Mouse (Mus musculus): ENCODE measurements around the gene Slc25a28. TPM values are rescaled to one million over a fixed set of nuclear protein-coding genes. Genes with fewer than 3 reads are reported as not detected.

Slc25a28 gene
- polyA plus RNA-seq, 1 experiment from 2014 or later, result 10.1 TPM

GRCm38 (mm10) chr19:43630466-43631251 lies 44.0 kb downstream of the Slc25a28 start:
- WGBS, result 31% methylated on average over 12 of the region's 12 CpGs
- no peaks in the 10 kb centered on the region for H3K27me3 ChIP-seq (ENCODE audit: control insufficient read depth, insufficient read depth, low read length)
- ATAC-seq (ENCODE audit: insufficient read depth, low FRiP score, low TSS enrichment) (no peak), DNase-seq (ENCODE audit: low spot score) (peak; percentile 86)
- no peak overlapping the region for H3K9ac ChIP-seq (ENCODE audit: low read length)
- H3K4me2 ChIP-seq (ENCODE audit: low read depth), result no peak overlapping the region
- H3K36me3 ChIP-seq (ENCODE audit: control insufficient read depth, insufficient read depth, low read length), result no peaks in the 10 kb centered on the region
- H3K4me3 ChIP-seq (ENCODE audit: low read depth, low read length), result no peak overlapping the region
- H3K9me3 ChIP-seq (ENCODE audit: control insufficient read depth, low read length), result no peaks in the 10 kb centered on the region
- peaks cover 6% of the 10 kb centered on the region; the same call in 1 of the 2 replicates for H3K4me1 ChIP-seq (ENCODE audit: control insufficient read depth, insufficient read depth, low read length)
- no peak overlapping the region for H3K27ac ChIP-seq (ENCODE audit: low read depth, low read length)

- peaks cover 6% of the 10 kb centered on the region; the same call in 1 of the 2 replicates for H3K4me1 ChIP-seq (ENCODE audit: control insufficient read depth, insufficient read depth, low read length)
- no peak overlapping the region for H3K27ac ChIP-seq (ENCODE audit: low read depth, low read length)
- DNase-seq (ENCODE audit: low spot score), result no peak
- H3K9ac ChIP-seq (ENCODE audit: low read length), result no peak overlapping the region
- ATAC-seq (ENCODE audit: insufficient read depth, low FRiP score, low TSS enrichment), result no peak
- no peaks in the 10 kb centered on the region for H3K27me3 ChIP-seq (ENCODE audit: control insufficient read depth, insufficient read depth, low read length)
- H3K4me3 ChIP-seq (ENCODE audit: low read depth, low read length), result no peak overlapping the region
- WGBS, result 39% methylated on average over 4 of the region's 4 CpGs
- no peaks in the 10 kb centered on the region for H3K36me3 ChIP-seq (ENCODE audit: control insufficient read depth, insufficient read depth, low read length)
- H3K9me3 ChIP-seq (ENCODE audit: control insufficient read depth, low read length), result no peaks in the 10 kb centered on the region
- no peak overlapping the region for H3K4me2 ChIP-seq (ENCODE audit: low read depth)
Measured at GRCm38 (mm10) chr19:43629088-43629487, 45.6 kb downstream of the Slc25a28 start.

GRCm38 (mm10) chr19:43627345-43627744 lies 47.3 kb downstream of the Slc25a28 start:
- Histone ChIP-seq H3K9me3 (ENCODE audit: control insufficient read depth, low read length) (no peaks in the 10 kb centered on the region), H3K4me1 (ENCODE audit: control insufficient read depth, insufficient read depth, low read length) (peaks cover 6% of the 10 kb centered on the region; the same call in 1 of the 2 replicates), H3K4me3 (ENCODE audit: low read depth, low read length) (no peak overlapping the region), H3K27ac (ENCODE audit: low read depth, low read length) (no peak overlapping the region), H3K4me2 (ENCODE audit: low read depth) (no peak overlapping the region), H3K9ac (ENCODE audit: low read length) (no peak overlapping the region), H3K36me3 (ENCODE audit: control insufficient read depth, insufficient read depth, low read length) (no peaks in the 10 kb centered on the region), H3K27me3 (ENCODE audit: control insufficient read depth, insufficient read depth, low read length) (peaks cover 12% of the 10 kb centered on the region)
- DNase-seq (ENCODE audit: low spot score) (no peak), ATAC-seq (ENCODE audit: insufficient read depth, low FRiP score, low TSS enrichment) (no peak)
- WGBS, result 93% methylated on average over 3 of the region's 3 CpGs

GRCm38 (mm10) chr19:43626160-43626559 lies 48.5 kb downstream of the Slc25a28 start:
- Histone ChIP-seq H3K4me2 (ENCODE audit: low read depth) (no peak overlapping the region), H3K4me1 (ENCODE audit: control insufficient read depth, insufficient read depth, low read length) (peaks cover 6% of the 10 kb centered on the region; the same call in 1 of the 2 replicates), H3K27ac (ENCODE audit: low read depth, low read length) (no peak overlapping the region; the same call in 1 of the 2 replicates), H3K9ac (ENCODE audit: low read length) (no peak overlapping the region), H3K27me3 (ENCODE audit: control insufficient read depth, insufficient read depth, low read length) (peaks cover 23% of the 10 kb centered on the region), H3K9me3 (ENCODE audit: control insufficient read depth, low read length) (no peaks in the 10 kb centered on the region), H3K36me3 (ENCODE audit: control insufficient read depth, insufficient read depth, low read length) (no peaks in the 10 kb centered on the region), H3K4me3 (ENCODE audit: low read depth, low read length) (no peak overlapping the region)
- 23% methylated on average over 3 of the region's 3 CpGs for WGBS
- DNase-seq (ENCODE audit: low spot score) (peak; percentile 60), ATAC-seq (ENCODE audit: insufficient read depth, low FRiP score, low TSS enrichment) (peak; percentile 80)

- H3K4me1 ChIP-seq (ENCODE audit: control insufficient read depth, insufficient read depth, low read length), result peaks cover 6% of the 10 kb centered on the region; the same call in 1 of the 2 replicates
- ATAC-seq (ENCODE audit: insufficient read depth, low FRiP score, low TSS enrichment), result no peak
- H3K36me3 ChIP-seq (ENCODE audit: control insufficient read depth, insufficient read depth, low read length), result no peaks in the 10 kb centered on the region
- peaks cover 46% of the 10 kb centered on the region for H3K27me3 ChIP-seq (ENCODE audit: control insufficient read depth, insufficient read depth, low read length)
- no peak overlapping the region for H3K4me2 ChIP-seq (ENCODE audit: low read depth)
- H3K9ac ChIP-seq (ENCODE audit: low read length), result no peak overlapping the region
- H3K4me3 ChIP-seq (ENCODE audit: low read depth, low read length), result no peak overlapping the region
- DNase-seq (ENCODE audit: low spot score), result peak; percentile 31
- H3K27ac ChIP-seq (ENCODE audit: low read depth, low read length), result no peak overlapping the region
- WGBS, result 52% methylated on average over 4 of the region's 4 CpGs
- no peaks in the 10 kb centered on the region for H3K9me3 ChIP-seq (ENCODE audit: control insufficient read depth, low read length)
Measured at GRCm38 (mm10) chr19:43623913-43624312, 50.8 kb downstream of the Slc25a28 start.

GRCm38 (mm10) chr19:43619916-43620479 lies 54.7 kb downstream of the Slc25a28 start:
- H3K4me1 ChIP-seq (ENCODE audit: control insufficient read depth, insufficient read depth, low read length), result peaks cover 5% of the 10 kb centered on the region
- H3K27ac ChIP-seq (ENCODE audit: low read depth, low read length), result no peak overlapping the region
- WGBS, result 3% methylated on average over 18 of the region's 18 CpGs
- no peak overlapping the region for H3K9ac ChIP-seq (ENCODE audit: low read length)
- no peaks in the 10 kb centered on the region for H3K36me3 ChIP-seq (ENCODE audit: control insufficient read depth, insufficient read depth, low read length)
- H3K27me3 ChIP-seq (ENCODE audit: control insufficient read depth, insufficient read depth, low read length), result peaks cover 83% of the 10 kb centered on the region
- no peak overlapping the region for H3K4me3 ChIP-seq (ENCODE audit: low read depth, low read length)
- ATAC-seq (ENCODE audit: insufficient read depth, low FRiP score, low TSS enrichment) (no peak), DNase-seq (ENCODE audit: low spot score) (no peak)
- H3K4me2 ChIP-seq (ENCODE audit: low read depth), result no peak overlapping the region
- H3K9me3 ChIP-seq (ENCODE audit: control insufficient read depth, low read length), result no peaks in the 10 kb centered on the region

GRCm38 (mm10) chr19:43618505-43619030 lies 56.1 kb downstream of the Slc25a28 start:
- Histone ChIP-seq H3K27me3 (ENCODE audit: control insufficient read depth, insufficient read depth, low read length) (peaks cover 97% of the 10 kb centered on the region), H3K27ac (ENCODE audit: low read depth, low read length) (no peak overlapping the region), H3K4me2 (ENCODE audit: low read depth) (no peak overlapping the region), H3K9ac (ENCODE audit: low read length) (no peak overlapping the region), H3K36me3 (ENCODE audit: control insufficient read depth, insufficient read depth, low read length) (no peaks in the 10 kb centered on the region), H3K4me3 (ENCODE audit: low read depth, low read length) (no peak overlapping the region), H3K9me3 (ENCODE audit: control insufficient read depth, low read length) (no peaks in the 10 kb centered on the region), H3K4me1 (ENCODE audit: control insufficient read depth, insufficient read depth, low read length) (peaks cover 14% of the 10 kb centered on the region)
- no peak for DNase-seq (ENCODE audit: low spot score)
- 3% methylated on average over 5 of the region's 5 CpGs for WGBS
- ATAC-seq (ENCODE audit: insufficient read depth, low FRiP score, low TSS enrichment), result no peak

GRCm38 (mm10) chr19:43617761-43618349 lies 56.8 kb downstream of the Slc25a28 start:
- Histone ChIP-seq H3K36me3 (ENCODE audit: control insufficient read depth, insufficient read depth, low read length) (no peaks in the 10 kb centered on the region), H3K27me3 (ENCODE audit: control insufficient read depth, insufficient read depth, low read length) (peaks cover 97% of the 10 kb centered on the region), H3K9ac (ENCODE audit: low read length) (no peak overlapping the region), H3K4me1 (ENCODE audit: control insufficient read depth, insufficient read depth, low read length) (peaks cover 14% of the 10 kb centered on the region), H3K9me3 (ENCODE audit: control insufficient read depth, low read length) (no peaks in the 10 kb centered on the region), H3K4me2 (ENCODE audit: low read depth) (no peak overlapping the region), H3K27ac (ENCODE audit: low read depth, low read length) (no peak overlapping the region), H3K4me3 (ENCODE audit: low read depth, low read length) (no peak overlapping the region)
- WGBS, result 24% methylated on average over 10 of the region's 10 CpGs
- ATAC-seq (ENCODE audit: insufficient read depth, low FRiP score, low TSS enrichment), result no peak
- DNase-seq (ENCODE audit: low spot score), result no peak

All from neural tube, embryonic 11.5 days (tissue).